Mouse (Mus musculus): Measurements from ENCODE around the gene Lyrm9.

The Lyrm9 gene

DNA sequence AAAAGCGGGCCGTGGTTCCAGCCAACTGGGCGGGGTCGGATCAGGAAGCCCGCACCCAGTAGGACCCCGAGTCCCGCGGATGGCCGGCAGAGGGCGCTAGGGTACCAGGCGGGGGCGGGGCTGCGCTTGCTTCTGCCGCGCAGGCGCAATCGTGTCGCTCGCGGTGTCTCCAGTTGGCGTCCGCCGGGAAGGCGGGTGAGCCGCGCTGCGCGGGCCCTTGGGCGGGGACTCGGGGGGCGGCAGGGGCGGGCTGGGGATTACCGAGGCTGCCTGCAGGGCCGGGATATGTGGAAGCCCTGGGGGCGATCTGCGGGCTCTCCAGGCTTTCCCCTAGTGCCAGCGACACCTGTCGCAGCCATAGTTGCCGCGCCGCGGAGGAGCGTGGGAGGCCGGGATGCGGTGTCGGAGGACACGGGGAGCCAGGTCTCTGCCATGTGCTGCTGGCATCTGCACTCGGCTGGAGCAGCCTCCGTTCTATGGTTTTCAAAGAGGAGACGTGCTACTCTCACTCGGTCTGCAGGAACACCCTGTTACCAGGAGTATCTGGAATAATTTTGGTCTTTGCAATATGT is at the start of gene Lyrm9:
Lyrm9 (plus strand) TSS at position 143 of the 572 bp plus-strand sequence.
- peak; percentile 100 for DNase-seq

DNA sequence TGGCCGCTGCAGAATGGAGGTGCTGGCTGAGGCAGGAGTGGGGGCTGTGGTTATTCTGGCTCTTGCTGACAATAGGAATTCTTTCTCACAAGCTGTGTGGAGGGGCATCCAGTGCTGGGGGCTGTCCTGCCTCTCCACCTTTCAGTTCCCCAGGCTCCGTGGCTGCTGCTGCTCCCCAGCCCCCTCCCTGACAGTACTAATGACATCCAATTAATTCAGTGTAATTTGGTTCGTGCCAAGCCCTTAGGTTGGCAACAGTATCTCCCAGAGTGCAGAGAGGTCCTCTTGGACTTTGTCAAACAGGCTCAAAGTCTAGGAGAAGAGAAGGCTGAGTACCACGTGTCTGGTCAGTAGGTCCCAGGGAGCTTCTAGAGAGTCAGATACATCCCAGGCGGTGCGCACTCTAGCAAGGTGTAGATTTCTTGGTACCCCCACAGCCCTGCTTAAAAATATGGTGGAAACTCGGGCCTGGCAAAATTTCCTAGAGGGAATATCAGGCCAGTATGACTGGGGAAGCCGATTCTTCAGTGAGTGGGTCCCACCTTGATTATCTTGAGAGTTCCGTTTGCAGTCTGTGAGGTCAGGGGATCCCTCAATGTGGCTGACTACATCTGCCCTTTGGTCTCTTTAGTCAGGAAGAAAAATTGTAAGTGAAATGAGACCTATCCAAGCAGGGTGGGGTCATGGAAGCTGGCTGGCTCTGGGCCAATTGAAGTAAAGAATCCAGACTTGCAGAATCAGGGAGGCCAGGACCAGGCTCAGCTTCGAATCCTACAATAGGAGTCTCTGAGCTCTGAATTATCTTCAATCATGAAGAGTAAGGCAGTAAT is 48.3 kb upstream of the Lyrm9 start:
- DNase-seq, result no peak

DNA sequence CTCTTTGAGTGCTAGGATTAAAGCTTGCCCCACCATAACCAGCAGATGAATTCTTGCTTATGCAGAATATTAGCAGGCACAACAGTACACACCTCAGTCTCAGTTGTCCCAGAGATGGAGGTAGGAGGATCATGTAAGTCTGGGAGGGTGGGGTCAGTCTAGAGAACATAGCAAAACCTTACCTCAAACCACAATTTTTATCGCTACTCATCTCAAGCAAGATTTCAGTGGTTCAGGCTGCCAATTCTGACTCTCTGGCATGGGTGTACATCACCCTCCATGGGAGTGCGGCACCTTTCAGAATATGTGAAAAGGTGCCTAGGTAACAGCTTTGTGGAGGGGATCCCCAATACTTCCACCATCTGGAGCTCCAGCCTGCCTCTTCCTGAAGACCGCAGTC is 46.4 kb upstream of the Lyrm9 start:
- DNase-seq, result no peak

DNA sequence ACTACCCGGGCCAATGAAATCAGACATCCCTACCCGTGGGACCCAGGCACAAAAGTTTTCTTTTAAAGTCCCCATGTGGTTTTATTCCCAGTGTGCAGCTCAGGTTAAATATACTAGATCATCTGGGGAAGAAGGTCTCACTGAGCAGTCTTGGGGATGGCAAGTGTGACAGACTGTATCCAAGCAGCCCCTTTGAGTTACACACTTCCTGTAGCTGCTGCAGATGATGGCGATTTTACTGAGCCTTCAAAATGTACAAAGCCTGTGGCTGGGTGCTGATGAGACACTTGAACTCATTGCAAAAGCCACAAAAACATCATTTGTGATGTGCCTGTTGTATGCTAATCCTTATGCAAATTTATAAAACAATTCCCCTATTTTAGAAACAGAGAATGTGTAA is 45.8 kb upstream of the Lyrm9 start:
- DNase-seq, result no peak

DNA sequence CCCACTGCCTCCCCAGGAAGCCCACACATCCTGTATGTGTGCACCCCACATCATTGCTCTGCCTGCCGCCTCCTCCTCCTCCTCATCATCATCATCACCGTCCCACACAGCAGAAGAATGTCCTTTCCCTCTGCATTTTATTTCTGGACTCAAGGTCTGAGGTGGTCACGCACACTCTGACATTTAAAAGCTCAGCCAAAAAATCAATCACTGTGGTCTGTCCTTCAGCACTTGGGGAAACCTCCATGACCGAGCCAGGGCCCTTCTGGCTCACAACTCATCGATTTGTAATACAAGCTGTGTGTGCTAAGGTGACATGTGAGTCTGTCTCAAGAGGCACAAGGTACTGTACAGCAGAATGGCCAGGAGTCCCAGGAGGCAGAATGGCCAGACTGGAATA is 44.1 kb upstream of the Lyrm9 start:
- no peak for DNase-seq

DNA sequence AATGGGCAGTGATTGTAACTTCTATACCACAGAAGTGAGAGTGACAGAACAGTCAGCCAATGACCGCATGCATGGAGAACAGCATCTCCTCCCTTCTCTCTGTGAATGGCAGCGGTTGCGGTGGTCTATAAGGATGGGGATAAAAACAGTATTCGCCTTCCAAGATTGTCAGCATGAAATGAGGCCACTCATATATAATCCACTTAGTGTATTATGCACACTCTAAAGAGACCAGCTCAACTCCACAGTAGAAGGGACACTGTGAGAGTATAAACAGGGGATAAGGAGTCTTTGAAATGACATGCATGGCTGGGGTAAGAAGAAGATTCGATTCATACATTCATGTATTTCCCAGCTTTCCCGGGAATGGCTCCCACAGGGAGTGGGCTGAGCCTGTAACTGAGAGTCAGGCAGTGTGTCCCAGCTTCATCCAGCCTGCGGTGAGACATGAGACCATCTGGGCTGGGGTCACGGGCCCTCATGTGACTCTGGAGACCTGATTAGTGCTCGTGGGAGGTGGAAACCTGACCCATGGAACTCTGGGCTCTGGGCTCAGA is 43.5 kb upstream of the Lyrm9 start:
- DNase-seq, result no peak

DNA sequence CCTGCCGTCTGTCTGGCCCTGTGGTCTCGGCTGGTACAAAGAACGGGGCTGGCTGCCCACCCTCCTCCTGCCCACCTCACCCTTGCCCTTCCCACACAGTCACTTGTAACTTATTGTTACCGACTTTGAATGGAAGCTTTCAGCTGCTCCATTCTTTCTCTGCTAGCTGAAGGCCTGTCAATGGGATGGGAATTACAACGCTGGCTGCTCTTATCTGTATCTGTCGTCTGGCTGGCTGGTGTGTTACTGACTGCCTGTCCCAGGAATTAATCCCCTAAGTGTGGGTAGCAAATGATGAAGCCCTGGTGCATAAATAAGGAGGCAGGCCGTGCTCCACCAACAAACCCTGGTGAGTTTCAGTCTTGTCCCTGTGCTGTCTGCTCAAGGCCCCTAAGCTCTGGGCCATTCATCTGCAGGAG is 40.4 kb upstream of the Lyrm9 start:
- no peak for DNase-seq

DNA sequence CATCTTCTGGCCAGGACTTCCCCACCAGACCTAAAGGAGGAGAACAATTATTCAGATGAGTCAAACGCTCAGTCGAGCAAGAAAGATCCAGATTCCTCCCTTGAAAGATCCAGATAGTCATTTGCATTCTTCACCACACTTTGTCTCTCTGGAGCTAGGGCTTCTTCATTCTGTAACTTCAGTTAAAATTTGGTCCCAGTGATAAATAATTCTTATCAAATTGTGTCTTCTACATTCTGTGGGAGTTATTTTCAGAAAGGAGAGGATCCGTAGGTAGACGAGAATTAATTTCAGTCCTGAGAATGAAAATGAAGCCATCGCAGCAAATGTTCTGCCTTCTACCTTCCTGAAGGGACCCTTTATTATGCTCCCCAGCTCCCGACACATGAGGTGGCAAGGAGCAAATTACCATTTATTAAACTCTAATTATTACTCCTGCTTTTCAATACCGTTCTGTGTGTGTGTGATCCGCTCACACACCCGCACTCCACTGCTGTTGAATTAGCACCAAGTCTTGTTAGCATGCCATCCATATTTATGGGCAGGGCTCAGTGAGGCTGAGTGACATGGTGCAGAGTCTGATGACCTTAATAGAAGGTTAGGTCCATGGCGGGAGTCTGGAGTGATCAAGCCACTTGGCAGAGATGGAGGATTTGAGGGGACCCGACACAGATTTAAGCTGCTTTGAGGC is 36.9 kb upstream of the Lyrm9 start:
- no peak for DNase-seq

DNA sequence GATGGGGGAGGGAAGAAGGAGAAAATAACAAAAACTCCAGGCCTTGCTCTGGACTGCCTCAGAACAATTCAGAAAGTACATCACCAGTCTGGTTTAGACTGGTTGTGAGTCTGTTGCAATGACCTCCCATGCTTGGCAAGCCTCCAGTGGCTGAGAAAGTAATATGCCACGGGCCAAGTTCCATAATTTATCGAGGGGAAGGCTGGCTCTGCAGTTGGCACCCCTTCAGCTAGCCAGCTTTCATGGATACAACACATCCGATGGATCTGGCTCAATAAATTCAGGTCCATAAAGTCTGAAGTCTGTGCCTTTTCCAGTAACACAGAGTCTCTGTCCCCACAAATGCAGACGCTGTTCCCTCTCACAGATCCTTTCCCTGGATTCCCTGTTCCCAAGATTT is 34.8 kb upstream of the Lyrm9 start:
- peak; percentile 60 for DNase-seq

DNA sequence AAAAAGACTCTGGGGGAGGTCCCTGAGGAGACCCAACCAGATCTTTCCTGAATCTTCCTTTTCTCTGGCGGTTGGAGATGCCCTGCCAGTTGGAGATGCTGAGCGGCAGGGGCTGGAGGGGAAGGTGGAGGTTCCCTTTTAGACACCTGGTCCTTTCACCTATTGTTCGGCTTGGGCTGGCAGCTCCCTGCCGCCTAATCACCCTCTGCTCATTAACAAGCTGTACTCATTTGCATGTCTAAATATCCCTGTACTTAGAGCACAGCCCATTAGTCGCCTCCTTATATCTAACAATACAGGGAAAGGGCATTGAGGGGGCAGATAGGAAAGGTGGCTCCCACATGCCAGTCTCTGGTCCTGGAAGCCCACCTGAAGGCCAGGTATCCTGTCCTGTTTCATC is 34.3 kb upstream of the Lyrm9 start:
- DNase-seq, result no peak

DNA sequence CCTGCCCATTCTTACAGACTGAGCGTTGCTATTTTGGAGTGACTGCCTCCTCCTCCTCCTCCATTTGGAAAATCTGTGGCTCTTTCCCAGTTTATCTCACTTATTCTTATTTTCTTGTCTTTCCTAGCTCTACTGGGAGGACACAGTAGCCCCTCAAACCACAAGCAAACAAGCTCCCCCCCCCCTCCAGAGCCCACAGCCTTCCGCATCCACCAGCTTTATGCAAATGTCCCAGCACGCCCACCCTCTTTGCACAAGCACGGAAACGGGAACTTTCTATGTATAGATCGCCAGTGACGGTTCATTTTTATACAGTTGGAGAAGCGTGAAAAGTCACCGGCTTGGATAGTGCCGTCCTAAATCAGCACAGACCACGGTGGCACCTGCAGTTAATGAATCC is 33.9 kb upstream of the Lyrm9 start:
- peak; percentile 24 for DNase-seq

DNA sequence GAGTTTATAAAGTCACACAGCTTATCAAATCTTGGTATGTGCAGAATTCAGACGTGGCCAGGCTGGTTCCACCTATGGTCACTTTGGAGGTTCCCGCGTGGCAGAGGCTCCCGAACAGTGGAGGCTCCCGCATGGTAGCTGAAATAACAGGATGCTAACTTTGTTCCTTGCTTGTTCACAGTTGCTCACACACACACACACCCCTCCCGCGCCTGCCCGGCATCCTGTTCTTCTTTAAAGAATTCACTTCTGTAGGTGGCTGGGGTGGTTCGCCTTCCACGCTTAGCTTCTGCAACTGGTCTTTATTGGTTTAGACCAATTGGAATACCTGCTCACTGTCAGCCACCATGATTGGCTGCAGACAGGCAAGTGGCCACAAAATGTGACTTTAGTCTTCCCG is 33.3 kb upstream of the Lyrm9 start:
- no peak for DNase-seq

DNA sequence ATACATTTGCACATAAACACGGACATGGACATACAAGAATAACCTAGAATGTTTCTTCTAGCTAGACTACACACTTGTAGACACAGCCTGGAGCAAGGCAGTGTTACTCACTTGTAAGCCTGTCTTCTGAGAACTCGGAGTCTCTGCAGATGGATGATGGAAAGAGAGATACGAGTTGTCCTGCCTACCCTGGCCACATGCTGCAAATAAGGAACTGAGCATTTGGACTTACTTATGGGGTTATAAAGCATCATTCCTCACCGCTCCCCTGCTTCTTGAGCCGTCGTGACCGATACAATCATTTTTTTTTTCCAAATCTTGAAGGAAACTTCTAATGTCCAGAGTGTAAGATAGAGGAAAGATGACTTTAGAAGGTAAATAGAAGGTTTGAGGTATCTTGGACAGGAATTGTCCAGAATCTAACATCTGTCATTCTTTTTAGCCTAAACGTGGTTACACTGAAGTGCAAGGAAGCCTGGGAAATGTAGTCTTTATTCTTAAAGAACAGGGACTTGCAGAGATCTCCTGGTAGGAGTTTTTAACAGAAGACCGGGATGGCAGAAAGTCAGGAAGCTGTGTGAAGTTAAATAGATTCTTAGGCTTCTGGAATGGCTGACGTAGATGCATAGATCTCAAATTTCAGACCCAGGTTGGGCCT is 30.2 kb upstream of the Lyrm9 start:
- DNase-seq, result no peak

DNA sequence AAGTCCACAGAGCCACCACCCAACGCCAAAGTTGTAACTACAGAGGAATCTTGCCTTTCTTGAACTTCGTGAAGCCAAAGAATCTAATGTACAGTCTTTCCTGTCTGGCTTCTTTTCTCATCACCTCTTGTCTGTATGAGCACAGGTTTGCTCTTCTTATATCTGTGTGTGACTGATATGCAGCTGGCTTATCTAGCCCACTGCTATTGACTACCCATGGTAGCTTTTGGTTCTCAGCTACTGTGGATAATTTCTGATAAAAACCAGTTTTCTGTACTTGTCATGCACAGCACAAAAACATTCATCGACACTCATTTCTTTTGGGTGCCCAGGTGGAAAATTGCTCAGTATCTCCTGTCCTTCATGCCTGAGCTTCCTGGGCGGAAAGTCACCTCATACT is 25.3 kb upstream of the Lyrm9 start:
- DNase-seq, result no peak

DNA sequence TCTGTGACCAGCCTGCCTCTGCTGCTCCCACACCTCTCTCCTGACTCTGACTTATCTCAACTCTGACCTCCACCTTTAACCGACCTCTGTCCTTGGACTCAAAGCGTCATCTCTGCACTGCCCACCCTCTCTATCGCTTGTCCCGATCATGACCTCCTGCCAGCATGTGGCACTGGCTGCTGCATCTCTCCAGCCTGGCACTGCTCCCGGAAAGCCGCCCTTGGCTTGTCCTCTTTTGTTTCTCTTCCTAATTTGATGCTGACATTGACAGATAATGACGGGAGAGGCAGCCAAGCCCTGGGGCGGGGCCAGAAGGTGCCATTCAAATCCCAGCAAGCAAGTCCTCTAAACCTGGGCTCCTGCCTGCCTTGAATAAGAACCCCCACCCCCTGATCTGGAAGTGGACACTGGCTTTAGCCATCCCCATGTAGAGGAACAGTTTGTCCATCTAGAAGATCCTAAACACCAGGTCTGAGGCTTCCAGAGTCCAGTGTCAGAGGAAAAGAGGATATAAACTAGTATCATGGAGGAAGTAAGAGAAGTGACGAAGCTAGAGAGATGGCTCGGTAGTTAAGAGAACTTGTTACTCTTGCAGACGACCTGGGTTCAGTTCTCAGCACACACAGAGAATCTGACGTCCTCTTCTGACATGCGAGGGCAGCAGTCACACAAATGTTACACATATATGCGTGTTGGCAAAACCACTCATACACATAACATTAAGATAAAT is 22.6 kb upstream of the Lyrm9 start:
- peak; percentile 63 for DNase-seq

DNA sequence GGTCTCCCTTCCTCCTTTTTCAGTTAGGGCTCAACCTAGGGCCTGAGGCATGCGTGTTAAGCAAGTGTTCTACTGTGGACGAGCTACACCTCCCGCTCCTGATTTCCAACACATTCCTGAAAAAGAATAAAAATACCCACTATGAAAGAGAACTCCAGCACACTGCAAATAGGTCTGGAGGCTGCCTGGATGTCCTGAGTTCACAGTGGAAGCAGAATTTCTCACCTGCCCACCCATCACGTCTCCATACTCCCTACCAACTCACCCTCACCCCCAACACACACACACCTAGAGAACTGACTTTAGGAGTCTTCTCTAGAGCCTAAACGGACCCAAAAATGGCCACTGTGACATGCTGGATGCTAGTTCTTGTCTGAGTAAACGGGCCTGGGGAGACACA is 21.8 kb upstream of the Lyrm9 start:
- DNase-seq, result no peak

DNA sequence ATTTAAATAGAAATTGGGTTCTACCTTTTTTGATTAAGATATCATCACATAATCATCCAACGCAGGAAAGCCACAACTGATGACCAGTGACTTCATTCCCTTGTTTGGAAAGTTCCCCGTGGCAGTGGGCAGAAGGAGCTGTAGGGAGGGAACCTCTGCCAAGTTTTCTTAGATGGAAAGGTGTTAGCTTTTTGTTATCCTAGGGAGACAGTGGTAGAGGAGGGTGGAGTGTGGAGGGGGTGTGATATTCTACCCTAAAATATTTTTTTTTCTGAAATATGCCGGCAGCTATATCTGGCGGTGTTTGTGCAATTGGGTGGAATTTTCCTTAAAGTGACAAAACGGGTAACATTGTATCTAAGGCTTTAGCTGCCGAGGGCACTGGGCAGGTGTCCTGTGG is 21.2 kb upstream of the Lyrm9 start:
- no peak for DNase-seq

DNA sequence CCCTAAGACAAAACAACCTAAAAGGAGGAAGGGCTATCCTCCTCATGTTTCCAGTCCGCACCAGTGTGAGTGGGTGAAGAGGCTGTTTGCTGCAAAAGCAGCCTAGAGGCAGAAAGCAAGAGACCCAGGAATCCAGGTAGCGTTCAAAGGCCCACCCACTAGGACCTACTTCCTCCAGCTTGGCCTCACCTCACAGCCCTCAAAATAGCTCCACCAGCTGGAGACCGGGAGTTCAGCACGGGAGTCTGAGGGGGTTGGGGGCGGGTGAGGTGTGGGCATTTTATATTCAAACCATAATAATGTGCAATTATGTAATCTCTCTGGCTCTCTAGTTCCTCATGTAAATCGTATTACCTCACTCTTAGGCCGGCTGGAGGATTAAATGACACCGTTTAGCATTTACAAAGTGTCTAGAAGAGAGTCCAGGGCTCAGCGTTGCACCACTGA is 20.7 kb upstream of the Lyrm9 start:
- DNase-seq, result no peak

DNA sequence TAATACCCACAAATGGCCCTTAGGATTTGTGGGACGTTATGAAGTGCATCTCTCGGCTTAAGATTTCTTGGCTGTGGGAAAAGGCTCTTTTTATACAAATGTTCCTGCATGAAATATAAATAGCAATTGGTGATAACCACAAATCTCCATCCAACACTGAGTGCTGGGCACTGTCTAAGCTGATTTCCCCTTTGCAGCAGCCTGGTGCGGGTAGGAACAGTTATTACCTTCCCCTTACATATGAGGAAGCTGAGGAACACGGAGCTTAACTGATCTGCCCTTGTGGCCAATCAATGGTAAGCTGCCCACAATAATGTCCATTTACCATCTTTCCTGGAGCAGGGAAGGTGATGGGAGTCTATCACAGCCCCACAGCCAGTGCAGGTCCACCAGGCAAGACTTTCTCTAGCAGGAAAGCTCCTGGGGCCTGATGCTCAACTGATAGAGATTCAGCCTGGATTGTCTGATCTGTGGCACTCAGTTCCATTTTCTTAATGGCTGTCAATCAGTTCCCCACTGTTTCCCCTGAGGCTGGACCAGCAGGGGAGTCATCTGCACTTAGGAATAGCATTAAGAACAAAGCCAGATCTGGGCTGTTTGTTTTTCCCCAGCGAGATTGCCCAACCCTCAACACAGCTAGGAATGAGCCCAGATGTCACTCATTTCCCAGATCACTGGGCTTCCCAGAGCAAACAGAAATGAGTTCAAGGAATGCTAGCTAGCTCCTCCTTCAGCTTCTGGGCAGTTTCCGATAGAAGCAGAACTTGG is 18.9 kb upstream of the Lyrm9 start:
- no peak for DNase-seq

DNA sequence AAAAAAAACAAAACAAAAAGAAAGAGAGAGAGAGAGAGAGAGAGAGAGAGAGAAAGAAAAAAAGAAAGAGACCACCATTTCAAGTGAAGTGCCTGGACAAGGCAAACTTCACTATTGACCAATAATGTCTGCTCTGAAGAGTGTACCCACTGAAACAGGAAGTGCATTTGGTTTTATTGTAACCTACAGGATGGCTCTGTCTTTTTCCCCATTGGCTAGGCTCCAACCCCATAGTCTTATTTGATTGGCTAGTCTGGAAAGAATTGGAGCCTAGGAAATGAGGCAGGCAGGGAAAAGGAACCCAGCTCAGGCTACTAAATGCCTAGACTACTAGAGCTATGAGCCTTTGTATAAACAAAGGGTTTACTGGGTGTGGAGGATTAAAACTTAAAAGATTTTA is 17.0 kb upstream of the Lyrm9 start:
- DNase-seq, result no peak

DNA sequence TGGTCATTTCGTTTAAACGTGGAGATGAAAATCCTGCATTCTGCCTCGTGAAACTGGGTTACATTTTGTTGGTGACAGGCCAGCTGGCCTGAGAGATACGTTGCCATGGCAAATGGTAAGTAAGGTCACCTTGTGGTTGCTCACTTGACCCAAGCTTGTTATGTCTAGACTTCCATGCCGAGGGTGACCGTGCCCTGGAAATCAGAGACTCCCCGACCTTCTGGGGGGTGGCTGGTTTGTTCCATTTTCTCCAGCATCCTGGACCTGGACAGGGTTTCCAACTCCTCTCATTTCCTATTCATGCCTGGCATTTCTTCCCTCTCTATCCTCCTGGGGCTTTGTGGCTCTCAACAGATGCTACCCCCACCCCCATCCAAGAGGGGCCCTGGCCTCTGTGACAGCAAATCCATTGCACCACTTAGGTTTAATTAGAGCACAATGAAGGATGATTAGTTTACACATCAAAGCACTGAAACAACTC is 11.9 kb upstream of the Lyrm9 start:
- DNase-seq, result no peak

All from right cerebral cortex, postnatal 4 days (tissue).